Mouse (Mus musculus): ENCODE measurements around the gene Zdhhc11. TPM values are rescaled to one million over a fixed set of nuclear protein-coding genes. Genes with fewer than 3 reads are reported as not detected.

Zdhhc11 gene
- polyA plus RNA-seq, 1 experiment, result not detected

DNA sequence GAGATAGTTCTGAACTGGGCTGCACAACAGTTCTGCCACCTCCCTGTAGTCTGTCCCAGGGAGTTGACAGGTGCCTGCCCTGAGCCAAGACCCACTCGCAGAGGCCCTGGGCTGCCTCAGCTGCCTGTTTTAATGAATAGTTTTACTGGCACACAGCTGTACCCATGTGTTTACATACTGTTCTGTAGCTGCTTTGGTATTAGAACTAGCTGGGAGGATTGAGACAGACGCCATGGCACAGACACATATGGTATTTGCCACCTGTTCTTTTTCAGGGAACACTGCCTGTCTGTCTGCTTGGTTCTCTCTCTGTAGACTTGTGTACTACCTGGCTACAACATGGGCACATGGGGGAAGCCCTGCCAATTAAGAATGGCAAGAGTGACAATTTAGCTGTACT is 71.1 kb downstream of the Zdhhc11 start:
- no peak for TF ChIP-seq TAL1 (IDR thresholded peaks at IDR 0.05; ENCODE audit: low read length)
- TF ChIP-seq GATA1 (IDR thresholded peaks at IDR 0.05; ENCODE audit: low read length), result no peak
- Histone ChIP-seq H3K9me3 (ENCODE audit: control insufficient read depth, low read length) (no peaks in the 10 kb centered on the region), H3K36me3 (ENCODE audit: control insufficient read depth) (peaks cover 44% of the 10 kb centered on the region), H3K4me1 (ENCODE audit: control insufficient read depth) (no peaks in the 10 kb centered on the region), H3K27me3 (ENCODE audit: control insufficient read depth) (no peaks in the 10 kb centered on the region), H3K4me3 (replicated peaks) (no peak overlapping the region)

- no peaks in the 10 kb centered on the region for H3K27me3 ChIP-seq (ENCODE audit: control insufficient read depth)
- peaks cover 55% of the 10 kb centered on the region for H3K36me3 ChIP-seq (ENCODE audit: control insufficient read depth)
- H3K9me3 ChIP-seq (ENCODE audit: control insufficient read depth, low read length), result no peaks in the 10 kb centered on the region
- H3K4me1 ChIP-seq (ENCODE audit: control insufficient read depth), result no peaks in the 10 kb centered on the region
- no peak for TF ChIP-seq TAL1 (IDR thresholded peaks at IDR 0.05; ENCODE audit: low read length)
- no peak for TF ChIP-seq GATA1 (IDR thresholded peaks at IDR 0.05; ENCODE audit: low read length)
- H3K4me3 ChIP-seq (replicated peaks), result no peak overlapping the region
Observed at GRCm38 (mm10) chr13:74035776-74036175, 72.1 kb downstream of the Zdhhc11 start.

DNA sequence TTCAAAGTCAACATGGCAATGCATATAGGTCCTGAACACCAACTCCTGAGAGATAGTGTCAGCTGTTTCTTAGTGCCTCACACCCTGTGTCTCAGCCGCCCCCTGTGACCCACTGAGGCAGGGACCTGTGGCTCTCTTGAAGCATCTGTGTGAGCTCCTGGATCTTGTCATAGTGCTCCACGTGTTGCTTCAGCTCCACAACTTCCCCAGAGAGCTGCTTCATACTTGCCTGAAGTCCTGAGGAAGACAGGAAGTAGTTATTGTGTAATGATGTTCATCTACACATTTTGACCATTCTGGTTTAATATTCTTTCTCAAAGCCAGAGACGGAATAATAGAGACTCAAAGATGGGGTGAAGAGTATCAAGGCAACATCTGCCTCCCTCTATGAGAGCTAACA is 76.3 kb downstream of the Zdhhc11 start:
- Histone ChIP-seq H3K36me3 (ENCODE audit: control insufficient read depth) (peaks cover 83% of the 10 kb centered on the region), H3K27me3 (ENCODE audit: control insufficient read depth) (no peaks in the 10 kb centered on the region), H3K4me1 (ENCODE audit: control insufficient read depth) (no peaks in the 10 kb centered on the region), H3K4me3 (replicated peaks) (no peak overlapping the region), H3K9me3 (ENCODE audit: control insufficient read depth, low read length) (no peaks in the 10 kb centered on the region)
- no peak for TF ChIP-seq TAL1 (IDR thresholded peaks at IDR 0.05; ENCODE audit: low read length)
- TF ChIP-seq GATA1 (IDR thresholded peaks at IDR 0.05; ENCODE audit: low read length), result no peak

Other genes with a start within 250 kb of the Zdhhc11 start
- 0.04 and 0.20 TPM in 2 replicates for gene Slc12a7, start 230.8 kb upstream of the Zdhhc11 start, polyA plus RNA-seq (2012)
- gene Nkd2, start 116.2 kb upstream of the Zdhhc11 start, polyA plus RNA-seq (2012), result not detected in 2 replicates
- gene Trip13, start 26.1 kb upstream of the Zdhhc11 start, polyA plus RNA-seq (2012), result 0.09 and 0.15 TPM in 2 replicates
- gene Brd9, start 26.0 kb upstream of the Zdhhc11 start, polyA plus RNA-seq (2012), result 6.7 and 7.7 TPM in 2 replicates
- 0.02 TPM in 1 of 2 replicates, not detected in the other for gene Tppp, start 45.6 kb downstream of the Zdhhc11 start, polyA plus RNA-seq (2012)
- gene Cep72, start 98.4 kb downstream of the Zdhhc11 start, polyA plus RNA-seq (2012), result 0.34 and 0.61 TPM in 2 replicates
- not detected in 2 replicates for gene Slc9a3, start 157.6 kb downstream of the Zdhhc11 start, polyA plus RNA-seq (2012)
- 1.8 and 6.1 TPM in 2 replicates for gene Exoc3, start 244.9 kb downstream of the Zdhhc11 start, polyA plus RNA-seq (2012)

Data from erythroblast, embryonic 14.5 days (primary cell).